Mouse (Mus musculus) adrenal gland, postnatal 14 days (tissue): ENCODE measurements around the gene Slain1. TPM values are rescaled to one million over a fixed set of nuclear protein-coding genes. Genes with fewer than 3 reads are reported as not detected.

ENCODE experiments used
- DNase-seq: peaks from one replicate; pipeline ENCODE4 v3.0.0; 2021; ENCODE audit warnings: mixed read lengths
- long read RNA-seq, 2 experiments: library from polyadenylated mRNA; stranded (forward); transcript quantifications; one replicate each; pipeline ENCODE4 v2.0.0; 2021
- total RNA-seq: library from RNA; stranded (reverse); gene quantifications from 2 replicates; pipeline ENCODE4 v1.2.3, GENCODE M21; 2021

The Slain1 gene
- total RNA-seq, result 2.0 and 3.6 TPM in 2 replicates
- long read RNA-seq, experiment 1, partial matches to known transcripts, result 0 of 2 reads
- long read RNA-seq, experiment 1, other reads (novel, unspliced or antisense), result 0 of 2 reads
- long read RNA-seq, experiment 2, partial matches to known transcripts, result 0 of 3 reads
- long read RNA-seq, experiment 2, other reads (novel, unspliced or antisense), result 0 of 3 reads

DNA sequence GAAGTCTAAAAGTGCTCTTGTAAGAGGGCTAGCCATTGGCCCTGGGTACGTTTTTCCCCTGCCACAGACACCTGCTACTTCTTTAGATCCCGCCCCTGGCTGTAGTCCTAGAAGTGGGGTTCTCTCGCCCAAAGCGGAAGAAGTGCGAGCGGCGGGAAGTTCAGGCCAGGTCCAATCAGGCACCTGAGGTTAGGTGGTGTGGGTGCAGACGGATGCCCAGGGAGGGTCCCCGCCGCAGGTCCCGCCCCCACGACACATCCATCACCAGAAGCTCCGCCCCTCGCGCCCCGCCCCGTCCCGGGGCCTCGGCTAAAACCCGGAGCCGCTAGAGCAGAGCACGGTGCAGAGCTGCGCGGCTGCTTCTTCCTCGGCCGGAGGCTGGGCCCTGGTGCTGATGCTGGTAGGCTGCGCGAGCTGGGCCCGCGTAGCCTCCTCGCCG, at the start of gene Slain1:
Slain1 (plus strand) TSS at position 333 of the 439 bp plus-strand sequence.
- DNase-seq, result peak; percentile 85

DNA sequence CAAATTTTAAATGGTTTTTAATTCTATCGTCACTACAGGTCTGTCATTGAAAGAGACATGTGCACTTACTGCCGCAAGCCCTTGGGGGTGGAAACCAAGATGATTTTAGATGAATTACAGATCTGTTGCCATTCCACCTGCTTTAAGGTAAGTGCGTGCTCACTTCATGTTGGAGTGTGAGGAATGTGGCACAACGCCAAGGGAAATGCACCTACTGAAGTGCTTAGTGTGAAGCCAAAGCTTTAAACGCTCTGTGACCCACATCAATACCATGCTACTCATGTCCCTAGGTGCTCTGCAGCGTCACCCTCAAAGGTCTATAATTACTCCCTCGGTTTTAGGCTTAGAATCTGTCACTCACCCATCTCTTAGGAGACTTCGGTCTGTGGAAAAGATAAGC, 42.0 kb upstream of the Slain1 start:
- no peak for DNase-seq

- no peak for DNase-seq
These were observed 36.3 kb upstream of the Slain1 start for GRCm38 (mm10) chr14:103613573-103614271.

- no peak for DNase-seq
These were observed 35.8 kb upstream of the Slain1 start for GRCm38 (mm10) chr14:103614272-103614587.

DNA sequence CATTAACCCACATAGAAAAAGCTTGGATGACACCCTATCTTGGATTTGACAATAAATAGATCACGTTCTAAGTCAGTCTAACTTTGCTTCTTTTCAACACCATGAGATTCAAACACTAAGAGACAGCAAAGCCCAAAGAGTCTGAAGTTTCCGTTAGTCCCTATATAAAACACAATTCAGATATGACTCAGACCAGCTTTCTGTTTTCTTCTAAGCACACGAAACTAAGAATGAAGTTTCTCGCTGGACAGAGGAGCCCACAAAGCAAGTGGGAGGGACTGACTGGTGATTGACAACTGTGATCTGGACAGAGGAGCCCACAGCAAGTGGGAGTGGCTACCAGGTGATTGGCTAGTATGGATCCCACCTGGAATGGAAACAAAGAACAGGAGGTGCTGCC, 30.3 kb upstream of the Slain1 start:
- no peak for DNase-seq

DNA sequence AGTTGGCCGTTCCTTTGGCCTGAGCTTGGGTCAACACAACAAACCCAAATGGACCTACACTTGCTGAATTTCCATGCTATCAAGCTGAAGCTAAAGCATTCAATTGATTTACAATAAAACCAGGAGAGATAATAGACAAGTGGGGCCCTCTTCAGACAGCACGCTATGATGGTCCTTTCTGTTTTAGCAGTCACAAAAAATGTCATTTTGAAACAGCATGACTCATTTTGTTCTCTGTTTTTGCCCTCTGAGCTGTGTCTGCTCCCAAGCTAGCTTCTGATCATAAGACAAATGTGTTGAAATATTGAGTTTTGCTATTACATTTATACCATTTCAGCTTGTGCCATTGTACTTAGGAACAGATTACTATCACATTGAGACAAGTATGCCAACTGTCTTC, 28.8 kb upstream of the Slain1 start:
- DNase-seq, result no peak

GRCm38 (mm10) chr14:103626100-103626499, 23.9 kb upstream of the Slain1 start:
- no peak for DNase-seq

DNA sequence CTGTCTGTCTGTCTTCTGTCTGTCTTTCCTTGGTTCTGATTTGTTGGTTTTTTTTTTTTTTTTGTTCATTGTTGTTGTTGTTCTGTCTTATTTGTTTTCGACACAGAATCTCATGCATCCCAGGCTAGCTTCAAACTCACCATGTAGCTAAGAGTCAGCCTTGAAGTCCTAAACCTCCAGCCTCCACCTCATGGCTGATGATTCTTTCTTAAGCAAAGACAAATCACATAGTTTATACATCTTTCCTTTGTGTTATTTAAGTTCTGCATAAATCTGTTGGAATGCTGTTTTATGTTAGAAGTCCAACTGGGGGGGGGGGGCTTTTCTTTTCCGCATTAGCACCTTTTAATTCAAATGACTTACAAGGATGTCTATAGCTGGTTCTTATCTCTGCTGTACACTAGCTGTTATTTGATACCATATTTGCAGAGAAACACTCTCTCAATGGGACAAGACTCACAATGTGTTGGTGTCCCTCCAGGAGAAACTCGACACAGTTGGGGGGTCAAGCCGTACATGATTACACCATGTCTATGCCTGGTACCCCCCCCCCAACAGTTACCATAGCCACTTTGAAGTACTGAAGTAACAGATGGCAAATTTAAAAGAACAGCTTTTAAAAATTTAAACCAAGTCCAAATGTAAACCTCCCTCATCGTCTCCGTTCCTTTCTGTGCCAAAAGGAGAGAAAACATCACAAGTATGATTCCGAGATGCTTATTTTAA, 20.2 kb upstream of the Slain1 start:
- no peak for DNase-seq

DNA sequence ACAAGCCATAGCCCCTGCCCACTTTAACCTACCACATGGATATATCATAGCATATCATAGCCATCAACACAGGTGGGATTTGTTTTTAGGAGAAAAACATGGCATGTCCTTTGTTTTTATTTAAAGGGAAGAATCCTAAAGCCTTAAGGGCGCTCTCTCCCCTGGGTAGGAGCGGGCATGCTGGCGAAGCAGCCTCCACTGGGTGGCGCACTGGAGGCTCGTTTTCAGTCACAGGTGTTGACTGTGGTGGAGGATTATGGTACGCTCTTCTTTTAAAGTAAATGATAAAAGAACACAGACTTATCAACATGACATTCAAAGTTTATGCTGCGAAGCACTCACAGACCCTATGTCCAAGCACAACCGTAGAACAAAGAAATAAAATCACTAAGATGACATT, 19.5 kb upstream of the Slain1 start:
- DNase-seq, result no peak

DNA sequence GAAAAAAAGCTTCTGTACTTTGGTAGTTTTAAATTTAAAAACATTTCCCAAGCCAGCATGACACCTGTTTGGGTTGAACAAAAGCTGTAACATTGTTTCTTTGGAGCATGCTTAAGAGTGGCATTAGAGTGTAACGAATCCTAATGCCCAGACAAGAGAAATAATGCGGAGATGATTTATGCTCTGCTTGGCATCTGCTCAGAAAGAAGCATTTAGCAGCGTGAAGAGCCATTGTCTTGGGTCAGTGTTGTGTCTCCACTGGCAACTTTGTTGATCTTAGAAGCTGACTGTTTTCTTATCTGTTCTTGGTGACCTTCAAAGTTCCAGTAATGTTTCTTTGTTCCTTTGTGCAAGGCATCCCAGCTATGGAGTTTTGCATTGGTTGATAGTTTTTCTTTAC, 6.1 kb upstream of the Slain1 start:
- no peak for DNase-seq

- no peak for DNase-seq
These were observed 2.0 kb upstream of the Slain1 start for GRCm38 (mm10) chr14:103647981-103648380.

DNA sequence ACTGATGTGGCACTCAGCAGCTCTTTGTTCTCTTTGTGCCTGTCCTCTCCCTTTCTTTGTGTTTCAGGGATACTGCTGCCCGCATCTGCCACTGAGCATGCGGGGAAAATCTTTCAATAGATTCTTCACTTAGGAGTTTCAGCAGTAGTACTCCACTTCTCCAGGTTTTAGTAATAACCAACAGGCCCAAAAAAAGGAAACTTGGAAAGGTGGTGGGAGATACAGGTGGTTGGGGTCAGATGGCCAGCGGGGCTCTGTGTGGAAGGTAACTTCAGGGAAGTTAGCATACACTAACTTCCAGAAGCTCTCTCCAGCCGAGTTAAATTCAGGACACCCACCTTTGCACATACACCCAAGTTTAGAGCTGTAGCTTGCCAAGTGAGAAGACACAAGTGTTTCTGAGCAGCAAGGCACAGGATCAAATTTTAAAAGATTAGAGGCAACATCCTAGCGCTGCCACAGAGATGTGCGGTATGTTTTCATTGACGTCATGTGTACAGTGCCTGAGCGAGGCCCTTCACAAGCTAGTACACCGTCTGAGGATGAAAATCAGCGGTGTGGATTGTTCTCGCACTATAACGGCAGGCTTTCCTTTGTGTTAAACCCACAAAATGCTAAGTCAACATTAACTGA, 1.3 kb upstream of the Slain1 start:
- no peak for DNase-seq

DNA sequence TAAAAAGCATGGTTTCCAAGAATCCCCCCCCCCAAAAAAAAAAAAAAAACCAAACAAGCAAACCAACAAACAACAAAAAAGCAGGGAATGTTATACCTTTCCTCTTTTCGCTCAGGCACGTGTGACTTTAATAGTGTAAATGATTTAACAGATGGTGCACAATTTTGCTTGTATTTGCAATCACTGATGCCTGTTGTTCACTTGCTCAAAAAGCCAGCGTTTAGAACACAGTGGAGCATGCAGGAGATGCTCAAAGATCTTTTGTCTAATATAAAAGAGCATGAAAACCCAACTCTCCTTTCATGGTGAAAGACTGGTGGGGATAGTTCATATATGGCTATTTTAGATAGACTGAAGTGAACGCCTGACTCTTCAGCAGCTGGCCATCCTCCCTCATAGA, 726 bp upstream of the Slain1 start:
- DNase-seq, result no peak

GRCm38 (mm10) chr14:103650413-103651101, 529 bp downstream of the Slain1 start:
- peak; percentile 54 for DNase-seq

DNA sequence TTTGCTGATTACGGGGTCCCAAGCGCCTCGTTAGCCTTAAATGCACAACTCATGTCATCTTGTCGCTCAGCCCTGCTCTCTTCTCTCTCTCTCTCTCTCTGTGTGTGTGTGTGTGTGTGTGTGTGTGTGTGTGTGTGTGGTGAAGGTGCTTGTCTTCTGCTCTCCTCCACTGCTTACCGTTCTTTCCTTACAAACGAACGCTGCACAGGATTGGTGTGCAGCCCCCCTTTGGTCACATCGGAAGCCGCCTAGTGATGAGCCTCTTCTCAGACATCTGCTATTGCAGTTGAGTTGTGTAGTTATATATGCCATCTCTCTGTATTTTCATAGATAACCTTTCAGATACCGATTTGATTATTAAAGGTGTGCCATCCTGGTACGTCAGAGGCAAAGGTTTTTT, 1.1 kb downstream of the Slain1 start:
- no peak for DNase-seq

GRCm38 (mm10) chr14:103651562-103651961, 1.5 kb downstream of the Slain1 start:
- DNase-seq, result no peak

DNA sequence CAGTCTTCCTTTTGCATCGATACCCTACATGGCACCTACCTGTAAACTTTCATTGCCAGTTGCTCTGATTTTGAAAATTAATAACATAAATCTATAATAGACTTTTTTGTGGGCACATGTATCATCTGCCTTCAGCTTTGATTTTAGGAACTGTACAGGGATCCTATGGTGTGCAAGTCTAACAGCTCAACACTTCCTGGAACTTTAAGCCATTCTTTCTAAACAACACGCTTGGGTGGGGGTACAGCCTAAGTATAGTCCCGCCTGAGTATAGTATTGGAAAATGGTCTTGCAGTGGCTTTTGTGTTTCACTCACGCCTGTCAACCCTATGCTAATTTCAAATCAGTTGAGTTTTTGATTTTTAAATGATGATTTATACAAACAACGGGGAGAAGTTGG, 2.5 kb downstream of the Slain1 start:
- no peak for DNase-seq

GRCm38 (mm10) chr14:103653800-103654199, 3.8 kb downstream of the Slain1 start:
- no peak for DNase-seq

DNA sequence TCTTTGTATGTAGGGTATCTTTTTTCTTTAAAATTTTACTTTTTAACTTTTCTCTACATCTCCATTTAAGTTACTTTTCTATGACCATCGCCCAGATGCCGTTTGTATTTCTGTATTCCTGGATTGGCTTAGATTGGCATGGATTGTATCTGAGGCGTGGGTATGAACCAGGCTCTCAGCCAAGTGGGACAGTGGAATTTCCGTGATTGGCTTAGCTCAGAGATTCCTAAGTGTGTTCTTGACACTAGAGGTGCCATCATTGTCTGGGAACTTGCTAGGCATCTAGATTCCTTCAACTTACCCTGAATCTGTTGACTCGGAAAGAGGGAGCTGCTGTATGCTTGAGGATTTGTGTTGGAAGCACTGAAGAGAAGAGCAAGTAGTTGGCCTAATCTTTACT, 5.4 kb downstream of the Slain1 start:
- no peak for DNase-seq

DNA sequence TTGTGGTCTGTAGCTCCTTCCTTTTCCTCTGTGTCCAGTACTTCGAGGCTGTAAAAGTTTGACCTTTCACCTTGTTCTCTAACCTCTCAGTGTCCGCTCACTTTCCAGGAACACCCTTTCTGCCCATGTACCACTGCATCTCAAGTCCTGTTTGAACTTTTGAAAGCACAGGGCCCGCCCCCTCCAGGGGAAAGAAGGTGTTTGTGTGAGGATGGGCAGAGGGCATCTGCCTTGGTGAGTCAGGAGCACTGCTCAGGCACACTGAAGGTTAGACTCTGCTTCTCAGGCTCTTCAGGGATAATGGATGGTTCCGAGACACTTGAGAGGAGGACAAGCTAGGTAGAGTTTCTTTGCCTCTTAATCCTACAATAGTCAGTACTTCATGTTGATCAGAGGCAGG, 7.8 kb downstream of the Slain1 start:
- no peak for DNase-seq

GRCm38 (mm10) chr14:103663026-103663425, 13.0 kb downstream of the Slain1 start:
- no peak for DNase-seq

DNA sequence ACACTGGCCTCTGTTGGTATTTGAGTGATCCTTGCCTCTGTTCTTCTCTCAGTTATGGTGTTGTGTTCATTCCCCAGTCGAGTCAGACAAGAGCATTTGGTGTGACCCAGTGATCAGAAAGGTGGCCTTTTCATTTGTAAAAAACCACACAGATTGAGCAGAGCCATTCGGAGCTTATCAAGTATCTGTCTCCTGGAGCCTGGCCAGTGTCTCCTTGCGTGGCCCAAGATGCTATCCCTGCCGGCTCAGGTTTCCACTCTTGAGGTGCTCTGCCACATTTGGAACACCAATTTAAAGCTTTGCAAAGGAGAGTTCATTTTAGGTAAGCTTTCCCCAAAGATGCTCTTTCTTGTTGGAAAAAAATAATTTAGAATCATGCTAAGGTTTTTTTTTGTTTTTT, 14.4 kb downstream of the Slain1 start:
- DNase-seq, result no peak
